Mouse (Mus musculus): ENCODE results near the gene Olfr907. TPM values are rescaled to one million over a fixed set of nuclear protein-coding genes. Genes with fewer than 3 reads are reported as not detected.

The Olfr907 gene
- not detected for polyA plus RNA-seq (2014; fragmentation: Illumina TruSeq; extraction: RNeasy Lipid Tissue Mini Kit (QIAGEN cat#74804); ENCODE audit: low read depth, low replicate concordance)

DNA sequence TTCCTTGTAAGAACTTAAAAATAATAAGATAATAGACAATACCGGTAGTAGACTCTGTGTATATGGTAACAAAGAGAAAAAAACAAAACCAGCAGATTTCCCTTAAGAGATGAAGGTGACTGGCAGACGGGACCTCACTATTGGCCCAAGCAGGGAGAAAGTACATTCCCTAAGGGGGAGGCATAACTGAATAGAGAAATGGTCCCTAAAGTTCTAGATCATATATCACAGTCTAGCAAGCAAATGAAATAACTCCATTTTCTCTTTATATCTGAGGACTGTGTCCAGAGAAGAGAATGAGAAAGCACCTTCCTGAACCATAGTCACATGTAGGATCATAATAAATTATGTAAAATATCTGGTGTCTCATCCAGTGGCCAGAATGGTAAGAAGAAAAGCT lies at the start of gene Olfr907:
Olfr907 (plus strand) TSS at position 301 of the 400 bp plus-strand sequence.

DNA sequence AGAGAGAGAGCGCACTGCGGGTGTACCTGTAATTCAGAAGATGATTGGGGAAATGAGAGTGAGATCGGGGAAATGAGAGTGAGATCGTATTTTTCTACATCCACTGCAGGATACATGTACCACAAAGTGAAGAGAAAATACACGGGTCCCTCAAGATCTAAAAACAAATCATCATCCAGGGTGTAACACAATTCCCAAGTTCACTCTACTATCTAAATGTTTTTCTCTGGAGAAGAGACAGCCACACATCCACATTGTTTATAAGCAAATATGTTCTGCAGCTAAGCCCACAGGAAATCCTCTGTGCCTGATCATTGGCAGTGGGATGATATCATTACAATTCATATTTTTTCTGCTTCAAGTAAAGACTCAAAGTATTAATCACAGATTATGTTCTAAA lies 48.2 kb upstream of the Olfr907 start, which contains the start of gene Olfr902:
Olfr902 (plus strand) TSS at position 301 of the 400 bp plus-strand sequence.

DNA sequence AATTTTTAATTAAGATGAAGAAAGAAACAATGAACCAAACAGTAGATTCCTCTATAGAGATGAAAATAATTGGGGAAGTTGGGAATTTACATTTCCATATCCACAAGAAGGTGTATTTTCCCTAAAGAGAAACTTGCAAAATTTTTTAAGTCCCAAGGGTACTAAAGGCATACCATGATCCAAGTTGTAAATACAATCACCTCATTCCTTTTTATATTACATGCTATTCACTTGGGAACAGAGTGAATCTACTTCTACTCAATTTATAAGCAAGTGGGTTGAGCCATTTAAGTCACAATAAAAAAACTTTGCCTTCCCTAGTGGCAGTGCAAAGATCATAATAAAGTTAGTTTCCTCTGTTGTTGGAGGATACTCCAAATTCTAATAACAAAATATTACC lies 32.8 kb upstream of the Olfr907 start, which contains the start of gene Olfr904:
Olfr904 (plus strand) TSS at position 301 of the 400 bp plus-strand sequence.

DNA sequence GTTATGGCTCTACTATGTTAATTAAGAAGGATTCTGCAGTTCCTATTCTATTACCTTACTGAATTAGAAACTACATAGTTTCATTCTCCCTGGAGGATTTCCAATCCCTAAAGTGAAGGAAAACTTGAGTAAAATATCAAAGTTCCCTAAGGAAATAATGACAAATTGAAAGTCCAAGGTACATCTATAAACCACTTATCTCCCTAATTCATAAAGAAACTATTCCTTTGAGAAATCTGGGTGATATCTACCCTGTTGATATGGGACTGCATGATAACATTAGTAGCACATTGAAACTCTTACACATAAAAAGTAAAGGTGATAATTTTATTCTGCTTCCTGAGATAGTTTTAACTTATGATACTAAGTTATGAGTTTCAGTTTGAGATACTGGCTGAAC lies 24.8 kb upstream of the Olfr907 start, which contains the start of gene Olfr905:
Olfr905 (plus strand) TSS at position 301 of the 400 bp plus-strand sequence.

GRCm38 (mm10) chr9:38486785-38487184 lies 8.8 kb upstream of the Olfr907 start, which contains the start of gene Olfr906:
Gene Olfr906, plus strand, starts transcription at chr9:38487085.

DNA sequence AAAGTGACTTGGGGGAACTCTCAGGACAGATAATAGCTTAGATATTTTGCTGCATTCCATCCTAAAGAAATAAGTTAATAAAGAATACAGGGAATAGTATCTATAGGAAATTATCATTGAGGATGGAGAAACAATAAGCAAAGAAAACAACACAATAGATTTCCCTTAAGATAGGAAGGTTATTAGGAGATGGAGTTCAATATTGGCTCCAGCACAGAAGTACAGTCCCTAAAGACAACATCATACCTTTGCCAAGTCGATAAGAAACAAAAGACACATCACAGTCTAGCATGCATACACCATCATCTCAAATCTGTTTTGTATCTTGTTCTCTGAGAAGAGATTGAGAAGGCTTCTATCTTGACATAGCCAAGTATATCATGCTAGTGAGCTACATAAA lies 25.7 kb downstream of the Olfr907 start, which contains the start of gene Olfr911-ps1:
Olfr911-ps1 (plus strand) TSS at position 301 of the 400 bp plus-strand sequence.

GRCm38 (mm10) chr9:38537549-38537948 lies 41.9 kb downstream of the Olfr907 start, which contains the start of gene Olfr910:
Gene Olfr910, plus strand, starts transcription at chr9:38537849.

Other genes starting within 250 kb of the Olfr907 start
- gene Olfr143, start 243.0 kb upstream of the Olfr907 start, polyA plus RNA-seq (2014; fragmentation: Illumina TruSeq; extraction: RNeasy Lipid Tissue Mini Kit (QIAGEN cat#74804); ENCODE audit: low read depth, low replicate concordance) = not detected
- gene Olfr895, start 227.9 kb upstream of the Olfr907 start, polyA plus RNA-seq (2014; fragmentation: Illumina TruSeq; extraction: RNeasy Lipid Tissue Mini Kit (QIAGEN cat#74804); ENCODE audit: low read depth, low replicate concordance) = not detected
- not detected for gene Olfr896-ps1, start 204.7 kb upstream of the Olfr907 start, polyA plus RNA-seq (2014; fragmentation: Illumina TruSeq; extraction: RNeasy Lipid Tissue Mini Kit (QIAGEN cat#74804); ENCODE audit: low read depth, low replicate concordance)
- gene Olfr25, start 166.7 kb upstream of the Olfr907 start, polyA plus RNA-seq (2014; fragmentation: Illumina TruSeq; extraction: RNeasy Lipid Tissue Mini Kit (QIAGEN cat#74804); ENCODE audit: low read depth, low replicate concordance) = not detected
- gene Olfr898, start 147.4 kb upstream of the Olfr907 start, polyA plus RNA-seq (2014; fragmentation: Illumina TruSeq; extraction: RNeasy Lipid Tissue Mini Kit (QIAGEN cat#74804); ENCODE audit: low read depth, low replicate concordance) = not detected
- gene Olfr250, start 128.9 kb upstream of the Olfr907 start, polyA plus RNA-seq (2014; fragmentation: Illumina TruSeq; extraction: RNeasy Lipid Tissue Mini Kit (QIAGEN cat#74804); ENCODE audit: low read depth, low replicate concordance) = not detected
- not detected for gene Olfr251, start 118.7 kb upstream of the Olfr907 start, polyA plus RNA-seq (2014; fragmentation: Illumina TruSeq; extraction: RNeasy Lipid Tissue Mini Kit (QIAGEN cat#74804); ENCODE audit: low read depth, low replicate concordance)
- not detected for gene Olfr147, start 94.1 kb upstream of the Olfr907 start, polyA plus RNA-seq (2014; fragmentation: Illumina TruSeq; extraction: RNeasy Lipid Tissue Mini Kit (QIAGEN cat#74804); ENCODE audit: low read depth, low replicate concordance)
- gene Olfr901, start 66.3 kb upstream of the Olfr907 start, polyA plus RNA-seq (2014; fragmentation: Illumina TruSeq; extraction: RNeasy Lipid Tissue Mini Kit (QIAGEN cat#74804); ENCODE audit: low read depth, low replicate concordance) = not detected
- not detected for gene Olfr902, start 48.1 kb upstream of the Olfr907 start, polyA plus RNA-seq (2014; fragmentation: Illumina TruSeq; extraction: RNeasy Lipid Tissue Mini Kit (QIAGEN cat#74804); ENCODE audit: low read depth, low replicate concordance)
- gene Olfr904, start 32.7 kb upstream of the Olfr907 start, polyA plus RNA-seq (2014; fragmentation: Illumina TruSeq; extraction: RNeasy Lipid Tissue Mini Kit (QIAGEN cat#74804); ENCODE audit: low read depth, low replicate concordance) = not detected
- gene Olfr905, start 24.7 kb upstream of the Olfr907 start, polyA plus RNA-seq (2014; fragmentation: Illumina TruSeq; extraction: RNeasy Lipid Tissue Mini Kit (QIAGEN cat#74804); ENCODE audit: low read depth, low replicate concordance) = not detected
- not detected for gene Olfr906, start 8.7 kb upstream of the Olfr907 start, polyA plus RNA-seq (2014; fragmentation: Illumina TruSeq; extraction: RNeasy Lipid Tissue Mini Kit (QIAGEN cat#74804); ENCODE audit: low read depth, low replicate concordance)
- gene Olfr911-ps1, start 25.8 kb downstream of the Olfr907 start, polyA plus RNA-seq (2014; fragmentation: Illumina TruSeq; extraction: RNeasy Lipid Tissue Mini Kit (QIAGEN cat#74804); ENCODE audit: low read depth, low replicate concordance) = not detected
- not detected for gene Olfr910, start 42.0 kb downstream of the Olfr907 start, polyA plus RNA-seq (2014; fragmentation: Illumina TruSeq; extraction: RNeasy Lipid Tissue Mini Kit (QIAGEN cat#74804); ENCODE audit: low read depth, low replicate concordance)
- not detected for gene Olfr912, start 84.4 kb downstream of the Olfr907 start, polyA plus RNA-seq (2014; fragmentation: Illumina TruSeq; extraction: RNeasy Lipid Tissue Mini Kit (QIAGEN cat#74804); ENCODE audit: low read depth, low replicate concordance)
- gene Olfr913, start 97.0 kb downstream of the Olfr907 start, polyA plus RNA-seq (2014; fragmentation: Illumina TruSeq; extraction: RNeasy Lipid Tissue Mini Kit (QIAGEN cat#74804); ENCODE audit: low read depth, low replicate concordance) = not detected
- not detected for gene Olfr914, start 109.3 kb downstream of the Olfr907 start, polyA plus RNA-seq (2014; fragmentation: Illumina TruSeq; extraction: RNeasy Lipid Tissue Mini Kit (QIAGEN cat#74804); ENCODE audit: low read depth, low replicate concordance)
- not detected for gene Olfr916, start 164.1 kb downstream of the Olfr907 start, polyA plus RNA-seq (2014; fragmentation: Illumina TruSeq; extraction: RNeasy Lipid Tissue Mini Kit (QIAGEN cat#74804); ENCODE audit: low read depth, low replicate concordance)
- not detected for gene Olfr917, start 170.0 kb downstream of the Olfr907 start, polyA plus RNA-seq (2014; fragmentation: Illumina TruSeq; extraction: RNeasy Lipid Tissue Mini Kit (QIAGEN cat#74804); ENCODE audit: low read depth, low replicate concordance)
- gene Olfr918, start 178.8 kb downstream of the Olfr907 start, polyA plus RNA-seq (2014; fragmentation: Illumina TruSeq; extraction: RNeasy Lipid Tissue Mini Kit (QIAGEN cat#74804); ENCODE audit: low read depth, low replicate concordance) = not detected
- gene Olfr919, start 207.9 kb downstream of the Olfr907 start, polyA plus RNA-seq (2014; fragmentation: Illumina TruSeq; extraction: RNeasy Lipid Tissue Mini Kit (QIAGEN cat#74804); ENCODE audit: low read depth, low replicate concordance) = not detected
- gene Vwa5a, start 222.5 kb downstream of the Olfr907 start, polyA plus RNA-seq (2014; fragmentation: Illumina TruSeq; extraction: RNeasy Lipid Tissue Mini Kit (QIAGEN cat#74804); ENCODE audit: low read depth, low replicate concordance) = 67.2 TPM

Measured in kidney, adult 10 weeks (tissue).